ENCODE assay signal across 12 mouse cellular contexts in the genomic region with DNA sequence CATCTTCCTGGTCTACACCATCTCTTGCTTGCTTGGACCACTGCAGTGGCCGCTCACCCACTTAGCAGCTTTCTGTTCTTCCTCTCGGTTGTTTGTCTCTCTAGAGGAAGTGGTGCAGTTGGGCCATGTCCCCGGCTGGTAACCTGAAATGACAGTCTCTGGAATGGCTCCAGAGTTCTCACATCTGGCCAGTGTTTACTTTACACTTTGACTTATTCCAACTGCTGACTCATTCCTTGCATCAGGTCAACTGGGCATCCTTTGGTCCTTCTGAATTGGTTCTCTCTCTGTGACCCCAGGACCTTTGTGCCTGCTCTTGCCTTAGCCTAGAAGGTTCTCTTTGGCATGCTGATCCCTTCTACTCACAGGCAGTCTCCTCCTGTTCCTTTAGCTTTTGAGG.
"Had no signal": no experiment of that assay in that cellular context is flagged by ENCODE, and none has a peak within 500 bp of the region (broad histone marks: within the 10 kb centered on the region; RNA-seq: fewer than 3 reads in every experiment).

No protein-coding gene starts in this region.

- H3K4me3 ChIP-seq: intestine, embryonic 15.5 days; limb, embryonic 12.5 days; liver, embryonic 15.5 days; lung, embryonic 15.5 days; midbrain, embryonic 13.5 days; stomach, embryonic 15.5 days had no signal

- H3K36me3 ChIP-seq: intestine, embryonic 15.5 days; limb, embryonic 12.5 days; liver, embryonic 15.5 days; lung, embryonic 15.5 days; stomach, embryonic 15.5 days had no signal

- H3K27ac ChIP-seq: intestine, embryonic 15.5 days; limb, embryonic 12.5 days; liver, embryonic 15.5 days; lung, embryonic 15.5 days; midbrain, embryonic 13.5 days; stomach, embryonic 15.5 days had no signal

- H3K4me1 ChIP-seq: intestine, embryonic 15.5 days; liver, embryonic 15.5 days; lung, embryonic 15.5 days; stomach, embryonic 15.5 days had no signal

- H3K27me3 ChIP-seq: intestine, embryonic 15.5 days; limb, embryonic 12.5 days; liver, embryonic 15.5 days; lung, embryonic 15.5 days; midbrain, embryonic 13.5 days; stomach, embryonic 15.5 days had no signal

- H3K9me3 ChIP-seq: intestine, embryonic 15.5 days; limb, embryonic 12.5 days; liver, embryonic 15.5 days; lung, embryonic 15.5 days; midbrain, embryonic 13.5 days; stomach, embryonic 15.5 days had no signal

- DNase-seq: kidney, adult 18-20 months; kidney, postnatal 10 days; kidney, postnatal 4 days; liver; thymus, adult 2 months; thymus, postnatal 25 days had no signal

- H3K9ac ChIP-seq: intestine, embryonic 15.5 days; limb, embryonic 12.5 days; liver, embryonic 15.5 days; lung, embryonic 15.5 days; midbrain, embryonic 13.5 days; stomach, embryonic 15.5 days had no signal

- H3K4me2 ChIP-seq: intestine, embryonic 15.5 days; limb, embryonic 12.5 days; liver, embryonic 15.5 days; lung, embryonic 15.5 days; midbrain, embryonic 13.5 days; stomach, embryonic 15.5 days had no signal
